Mouse (Mus musculus) stomach, postnatal 0 days (tissue): ENCODE results near the gene Ube2ql1. TPM values are rescaled to one million over a fixed set of nuclear protein-coding genes. Genes with fewer than 3 reads are reported as not detected.

ENCODE experiments used
- ATAC-seq: fragments of 200-750 bp; cut with Nextera tagmentation; 2 replicates; pipeline ENCODE4 v1.8.0; 2017; ENCODE audit not compliant: low FRiP score, low TSS enrichment
- DNase-seq: peaks from one replicate; pipeline ENCODE4 v3.0.0-alpha.2; 2016; ENCODE audit warnings: low spot score
- H3K27ac ChIP-seq: fragments of 300-500 bp; sonication (generic); replicated peaks from 2 replicates; pipeline ENCODE4 v1.5.1; 2014; ENCODE audit warnings: mild to moderate bottlenecking, control low read depth
- H3K27me3 ChIP-seq: fragments of 300-500 bp; sonication (generic); 2 replicates; pipeline ENCODE4 v1.6.1; 2014; ENCODE audit warnings: low read length; ENCODE audit not compliant: control insufficient read depth, insufficient read depth
- H3K36me3 ChIP-seq: fragments of 300-500 bp; sonication (generic); 2 replicates; pipeline ENCODE4 v1.6.1; 2014; ENCODE audit warnings: low read length, mixed read lengths; ENCODE audit not compliant: control insufficient read depth, insufficient read depth
- H3K4me1 ChIP-seq: fragments of 300-500 bp; sonication (generic); replicated peaks from 2 replicates; pipeline ENCODE4 v1.6.1; 2014; ENCODE audit warnings: antibody characterized with exemption; ENCODE audit not compliant: control insufficient read depth, insufficient read depth
- H3K4me2 ChIP-seq: fragments of 300-500 bp; sonication (generic); replicated peaks from 2 replicates; pipeline ENCODE4 v1.6.1; 2014; ENCODE audit warnings: low read depth, mild to moderate bottlenecking, control low read depth, moderate library complexity
- H3K4me3 ChIP-seq: fragments of 300-500 bp; sonication (generic); 2 replicates; pipeline ENCODE4 v1.5.1; 2014; ENCODE audit warnings: low read depth, low read length, control low read depth
- H3K9ac ChIP-seq: fragments of 300-500 bp; sonication (generic); 2 replicates; pipeline ENCODE4 v1.6.1; 2014; ENCODE audit warnings: mild to moderate bottlenecking, low read length, control low read depth, mixed read lengths
- H3K9me3 ChIP-seq: fragments of 300-500 bp; sonication (generic); 2 replicates; pipeline ENCODE4 v1.6.1; 2016; ENCODE audit warnings: low read length; ENCODE audit not compliant: control insufficient read depth
- CTCF ChIP-seq: IDR thresholded peaks from 2 replicates; pipeline ENCODE4 v1.5.1; 2016; ENCODE audit warnings: antibody characterized with exemption, low read depth, mild to moderate bottlenecking, moderate library complexity
- EP300 ChIP-seq: optimal IDR thresholded peaks from 2 replicates; pipeline ENCODE3; 2016; ENCODE audit warnings: antibody characterized with exemption
- WGBS: fragments of 180-500 bp; shearing (Covaris S2); extraction: QIAGEN DNeasy Blood & Tissue Kit; methylation state at CpG from one replicate; pipeline ENCODE4 v1.1.7; 2014; 5-methylcytosine and 5-hydroxymethylcytosine counted together
- polyA plus RNA-seq: library from polyadenylated mRNA; unstranded; fragments of >200 nt; fragmentation: Nextera tagmentation; extraction: Ambion mirVana; gene quantifications from 2 replicates; pipeline ENCODE4 v1.2.1, GENCODE M21; 2015

Gene Ube2ql1
- polyA plus RNA-seq, 1 experiment from 2014 or later: 0.10 TPM

DNA sequence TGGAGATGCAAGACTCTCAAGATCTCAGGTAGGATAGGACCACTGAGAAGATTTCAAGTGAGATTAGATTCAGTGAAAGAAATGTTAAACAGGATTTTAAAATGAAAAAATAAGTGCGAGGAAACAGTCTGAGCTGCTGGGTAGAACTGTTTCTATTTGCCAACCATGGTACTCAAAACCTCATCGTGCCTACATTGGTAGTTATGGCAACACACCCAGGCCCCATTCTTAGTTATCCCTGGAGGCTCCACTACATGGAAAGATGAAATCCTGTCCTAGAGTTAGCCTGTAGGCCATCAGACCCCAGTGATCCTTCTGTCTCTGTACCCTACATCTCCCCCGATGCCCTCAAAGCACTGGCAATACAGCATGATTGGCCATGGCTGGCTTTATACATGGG lies 14.3 kb downstream of the Ube2ql1 start:
- TF ChIP-seq EP300: no peak
- TF ChIP-seq CTCF: no peak
- Histone ChIP-seq H3K27me3 (no peaks in the 10 kb centered on the region), H3K36me3 (no peaks in the 10 kb centered on the region), H3K9me3 (no peaks in the 10 kb centered on the region), H3K4me3 (no peak overlapping the region), H3K4me1 (no peaks in the 10 kb centered on the region), H3K9ac (no peak overlapping the region), H3K27ac (no peak overlapping the region), H3K4me2 (no peak overlapping the region)
- DNase-seq: no peak
- ATAC-seq: no peak
- 90% methylated on average over 3 of the region's 3 CpGs for WGBS

DNA sequence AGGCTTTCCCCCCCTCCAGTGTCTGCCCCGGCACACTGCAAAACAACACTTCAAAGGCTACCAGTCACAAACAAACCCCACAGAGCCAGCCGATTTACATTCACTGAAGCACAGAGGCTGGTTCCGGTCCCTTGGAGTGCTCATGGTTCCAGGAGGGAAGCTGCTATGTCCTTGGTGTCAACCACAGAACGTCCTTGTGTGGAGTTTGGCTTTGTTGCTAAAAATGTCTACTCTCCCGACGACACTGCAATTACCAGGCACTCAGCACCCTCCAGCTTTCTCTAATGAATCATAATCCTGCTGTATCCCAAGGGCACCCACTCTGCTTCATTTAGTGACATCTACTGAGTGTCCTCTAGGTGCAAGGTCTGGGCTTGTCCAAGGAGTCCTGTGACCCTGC lies 18.5 kb downstream of the Ube2ql1 start:
- H3K4me2 ChIP-seq: no peak overlapping the region
- no peak overlapping the region for H3K4me3 ChIP-seq
- no peaks in the 10 kb centered on the region for H3K36me3 ChIP-seq
- ATAC-seq (no peak), DNase-seq (no peak)
- H3K4me1 ChIP-seq: no peaks in the 10 kb centered on the region
- H3K9ac ChIP-seq: no peak overlapping the region
- H3K9me3 ChIP-seq: no peaks in the 10 kb centered on the region
- H3K27me3 ChIP-seq: no peaks in the 10 kb centered on the region
- 17% methylated on average over 6 of the region's 6 CpGs for WGBS
- TF ChIP-seq CTCF (no peak), EP300 (no peak)
- H3K27ac ChIP-seq: no peak overlapping the region

DNA sequence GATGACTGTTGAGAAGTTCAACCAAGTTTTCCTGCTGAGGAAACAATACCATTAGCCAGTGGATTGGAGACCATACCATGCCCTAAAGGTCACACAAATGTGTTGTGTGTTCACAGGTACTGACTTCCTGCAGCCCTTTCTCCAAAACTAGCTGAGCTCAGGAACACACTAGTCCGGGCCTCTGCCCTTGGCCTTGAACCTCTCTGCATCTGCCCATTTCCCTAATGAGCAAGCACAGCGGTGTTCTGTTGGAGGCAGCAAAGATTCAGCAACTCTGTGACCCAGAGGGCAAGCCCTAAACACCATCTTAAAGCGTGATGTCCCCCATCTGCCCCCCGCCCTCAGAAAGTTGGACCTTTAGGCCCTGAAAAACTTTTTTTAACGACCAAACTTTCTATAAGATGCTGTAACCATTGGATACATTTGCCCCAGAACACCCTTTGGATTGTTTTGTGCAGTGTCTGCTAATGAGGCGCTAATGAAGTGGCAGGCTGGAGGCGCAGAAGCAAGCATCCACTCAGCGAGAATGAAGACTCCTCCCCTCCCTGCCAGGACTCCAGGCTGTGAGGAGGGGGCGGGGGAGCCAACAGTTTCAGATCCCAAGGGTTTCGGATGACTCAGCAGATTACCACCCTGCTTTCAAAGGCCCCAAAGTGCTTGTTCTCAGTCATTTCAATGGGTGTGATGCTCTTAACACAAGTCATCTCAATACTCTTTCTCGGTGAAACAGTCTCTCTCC lies 21.7 kb downstream of the Ube2ql1 start:
- 17% methylated on average over 11 of the region's 11 CpGs for WGBS
- Histone ChIP-seq H3K27me3 (no peaks in the 10 kb centered on the region), H3K4me2 (no peak overlapping the region), H3K36me3 (no peaks in the 10 kb centered on the region), H3K27ac (no peak overlapping the region), H3K4me3 (no peak overlapping the region), H3K9me3 (no peaks in the 10 kb centered on the region), H3K4me1 (no peaks in the 10 kb centered on the region), H3K9ac (no peak overlapping the region)
- no peak for DNase-seq
- no peak for TF ChIP-seq CTCF
- TF ChIP-seq EP300: no peak
- ATAC-seq: no peak

DNA sequence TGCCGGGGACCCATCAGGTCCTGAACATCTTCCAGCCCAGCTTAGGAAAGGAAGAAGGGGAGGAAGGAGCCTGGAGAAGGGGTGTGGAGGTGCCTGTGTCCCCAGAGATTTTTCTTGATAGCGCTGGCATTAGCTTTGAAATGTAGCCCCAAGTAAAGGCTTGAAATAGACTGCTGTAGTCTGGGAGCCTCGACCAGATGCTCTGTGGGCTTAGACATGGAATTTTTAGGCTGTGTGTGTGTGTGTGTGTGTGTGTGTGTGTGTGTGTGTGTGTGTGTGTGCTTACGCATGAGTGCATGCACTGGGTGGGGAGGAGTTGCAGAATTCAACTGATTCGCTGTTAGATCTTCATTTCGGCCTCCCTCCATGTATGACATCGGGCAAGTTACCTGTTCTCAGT lies 31.5 kb downstream of the Ube2ql1 start:
- H3K4me3 ChIP-seq: no peak overlapping the region
- DNase-seq: no peak
- no peaks in the 10 kb centered on the region for H3K4me1 ChIP-seq
- no peak for TF ChIP-seq EP300
- no peak for TF ChIP-seq CTCF
- no peaks in the 10 kb centered on the region for H3K9me3 ChIP-seq
- H3K27ac ChIP-seq: no peak overlapping the region
- 88% methylated on average over 7 of the region's 7 CpGs for WGBS
- no peak overlapping the region for H3K4me2 ChIP-seq
- no peak overlapping the region for H3K9ac ChIP-seq
- H3K27me3 ChIP-seq: no peaks in the 10 kb centered on the region
- no peaks in the 10 kb centered on the region for H3K36me3 ChIP-seq
- ATAC-seq: no peak

DNA sequence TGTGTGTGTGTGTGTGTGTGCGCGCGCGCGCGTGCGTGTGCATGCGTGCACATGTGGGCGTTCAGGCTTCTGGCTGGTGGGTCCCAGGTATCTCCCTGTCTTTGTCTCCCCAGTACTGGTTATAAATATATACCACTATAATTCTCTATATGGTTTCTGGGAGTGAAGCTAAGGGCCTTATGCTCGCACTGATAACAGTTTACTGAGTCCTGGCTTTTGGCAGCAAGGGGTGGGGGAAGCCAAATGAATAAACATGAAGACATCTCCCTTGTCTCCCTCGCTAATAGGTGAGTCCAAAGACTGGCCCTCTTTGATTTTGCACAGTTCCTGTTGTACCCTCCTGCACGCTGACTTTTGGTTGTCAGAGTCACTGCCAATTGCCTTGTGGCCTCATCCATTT lies 32.2 kb downstream of the Ube2ql1 start:
- Histone ChIP-seq H3K9me3 (no peaks in the 10 kb centered on the region), H3K27ac (no peak overlapping the region), H3K4me1 (no peaks in the 10 kb centered on the region), H3K4me2 (no peak overlapping the region), H3K4me3 (no peak overlapping the region), H3K27me3 (no peaks in the 10 kb centered on the region), H3K9ac (no peak overlapping the region), H3K36me3 (no peaks in the 10 kb centered on the region)
- TF ChIP-seq EP300 (no peak), CTCF (no peak)
- ATAC-seq (no peak), DNase-seq (no peak)
- WGBS: 91% methylated on average over 12 of the region's 12 CpGs

GRCm38 (mm10) chr13:69706919-69707318 lies 32.8 kb downstream of the Ube2ql1 start:
- Histone ChIP-seq H3K4me2 (no peak overlapping the region), H3K36me3 (no peaks in the 10 kb centered on the region)

More at GRCm38 (mm10) chr13:69706919-69707318, 32.8 kb downstream of the Ube2ql1 start:
- Histone ChIP-seq H3K9me3 (no peaks in the 10 kb centered on the region), H3K27ac (no peak overlapping the region), H3K27me3 (no peaks in the 10 kb centered on the region), H3K4me1 (no peaks in the 10 kb centered on the region), H3K4me3 (no peak overlapping the region), H3K9ac (no peak overlapping the region)
- ATAC-seq: no peak
- no peak for DNase-seq
- 18% methylated on average over 2 of the region's 2 CpGs for WGBS
- TF ChIP-seq CTCF (no peak), EP300 (no peak)
